Mouse (Mus musculus) stomach, postnatal 0 days (tissue): ENCODE results near the gene Ganab.

Source experiments
- CTCF ChIP-seq: IDR thresholded peaks from 2 replicates; pipeline ENCODE4 v1.5.1; 2016; ENCODE audit warnings: antibody characterized with exemption, low read depth, mild to moderate bottlenecking, moderate library complexity
- EP300 ChIP-seq: optimal IDR thresholded peaks from 2 replicates; pipeline ENCODE3; 2016; ENCODE audit warnings: antibody characterized with exemption

- TF ChIP-seq CTCF, result no peak
- TF ChIP-seq EP300, result no peak
Observed at GRCm38 (mm10) chr19:8870838-8871237, 27.0 kb upstream of the Ganab start.
